Mouse (Mus musculus): ENCODE data around the gene Sema4d. TPM values are rescaled to one million over a fixed set of nuclear protein-coding genes. Genes with fewer than 3 reads are reported as not detected.
A peak's percentile ranks its signal among the peaks of the same experiment; 100 is the strongest.

Gene Sema4d
- total RNA-seq, 2 experiments from 2014 or later: 132 to 144 TPM

GRCm38 (mm10) chr13:51753802-51754444 is 39.6 kb downstream of the Sema4d start:
- no peak for DNase-seq

- DNase-seq: no peak
Observed at GRCm38 (mm10) chr13:51753168-51753465, 40.4 kb downstream of the Sema4d start.

GRCm38 (mm10) chr13:51752346-51753167 is 41.0 kb downstream of the Sema4d start:
- no peak for DNase-seq

GRCm38 (mm10) chr13:51749578-51750345 is 43.8 kb downstream of the Sema4d start:
- no peak for DNase-seq

GRCm38 (mm10) chr13:51748009-51748552 is 45.5 kb downstream of the Sema4d start:
- peak; percentile 64 for DNase-seq

GRCm38 (mm10) chr13:51747069-51747468 is 46.5 kb downstream of the Sema4d start:
- DNase-seq: no peak

GRCm38 (mm10) chr13:51745862-51746261 is 47.7 kb downstream of the Sema4d start:
- DNase-seq: no peak

- DNase-seq: no peak
Observed at GRCm38 (mm10) chr13:51743855-51744254, 49.7 kb downstream of the Sema4d start.

- DNase-seq: no peak
Observed at GRCm38 (mm10) chr13:51742551-51743052, 50.9 kb downstream of the Sema4d start.

- DNase-seq: no peak
Observed at GRCm38 (mm10) chr13:51740776-51741175, 52.8 kb downstream of the Sema4d start.

GRCm38 (mm10) chr13:51739713-51740112 is 53.8 kb downstream of the Sema4d start:
- DNase-seq: no peak

GRCm38 (mm10) chr13:51738531-51739117 is 54.9 kb downstream of the Sema4d start:
- DNase-seq: no peak

GRCm38 (mm10) chr13:51737949-51738513 is 55.5 kb downstream of the Sema4d start:
- no peak for DNase-seq

GRCm38 (mm10) chr13:51737033-51737948 is 56.3 kb downstream of the Sema4d start:
- no peak for DNase-seq

GRCm38 (mm10) chr13:51736007-51736911 is 57.3 kb downstream of the Sema4d start:
- DNase-seq: no peak

- DNase-seq: no peak
Observed at GRCm38 (mm10) chr13:51734556-51734955, 59.0 kb downstream of the Sema4d start.

- DNase-seq: no peak
Observed at GRCm38 (mm10) chr13:51732097-51732664, 61.4 kb downstream of the Sema4d start.

- peak; percentile 58 for DNase-seq
Observed at GRCm38 (mm10) chr13:51731474-51731873, 62.1 kb downstream of the Sema4d start.

GRCm38 (mm10) chr13:51729887-51730361 is 63.6 kb downstream of the Sema4d start:
- DNase-seq: no peak

All from gastrocnemius, postnatal 25 days (tissue).